Mouse (Mus musculus) intestine, embryonic 15.5 days (tissue): Measurements from ENCODE around the gene Vwa2. TPM values are rescaled to one million over a fixed set of nuclear protein-coding genes. Genes with fewer than 3 reads are reported as not detected.

Experiments used
- ATAC-seq: fragments of 200-750 bp; cut with Nextera tagmentation; 2 replicates; pipeline ENCODE4 v1.8.0; 2017; ENCODE audit warnings: moderate TSS enrichment, moderate library complexity
- H3K27ac ChIP-seq: fragments of 300-500 bp; sonication (generic); 2 replicates; pipeline ENCODE4 v1.5.1; 2015; ENCODE audit warnings: mild to moderate bottlenecking, inconsistent platforms
- H3K27me3 ChIP-seq: fragments of 300-500 bp; sonication (generic); replicated peaks from 2 replicates; pipeline ENCODE4 v1.6.1; 2015; ENCODE audit warnings: inconsistent platforms
- H3K36me3 ChIP-seq: fragments of 300-500 bp; sonication (generic); 2 replicates; pipeline ENCODE4 v1.6.1; 2015; ENCODE audit warnings: inconsistent platforms
- H3K4me1 ChIP-seq: fragments of 300-500 bp; sonication (generic); replicated peaks from 2 replicates; pipeline ENCODE4 v1.6.1; 2015; ENCODE audit warnings: inconsistent platforms
- H3K4me2 ChIP-seq: fragments of 300-500 bp; sonication (generic); replicated peaks from 2 replicates; pipeline ENCODE4 v1.6.1; 2015; ENCODE audit warnings: mild to moderate bottlenecking, inconsistent platforms
- H3K4me3 ChIP-seq: fragments of 300-500 bp; sonication (generic); replicated peaks from 2 replicates; pipeline ENCODE4 v1.5.1; 2015; ENCODE audit warnings: inconsistent platforms
- H3K9ac ChIP-seq: fragments of 300-500 bp; sonication (generic); 2 replicates; pipeline ENCODE4 v1.6.1; 2015; ENCODE audit warnings: inconsistent platforms
- H3K9me3 ChIP-seq: fragments of 300-500 bp; sonication (generic); 2 replicates; pipeline ENCODE4 v1.6.1; 2016; ENCODE audit warnings: inconsistent platforms
- WGBS: fragments of 180-500 bp; shearing (Covaris S2); methylation state at CpG from one replicate; pipeline ENCODE4 v1.1.7; 2015; 5-methylcytosine and 5-hydroxymethylcytosine counted together
- polyA plus RNA-seq: library from polyadenylated mRNA; unstranded; fragments of >200 nt; fragmentation: Nextera tagmentation; extraction: Ambion mirVana; gene quantifications from 2 replicates; pipeline ENCODE4 v1.2.1, GENCODE M21; 2015

Gene Vwa2
- polyA plus RNA-seq, result 0.90 and 1.0 TPM in 2 replicates

GRCm38 (mm10) chr19:56873816-56874600, at the start of gene Vwa2:
Gene Vwa2 (plus strand): TSS chr19:56874249.
- 2% methylated on average over 71 of the region's 71 CpGs for WGBS
- no peak within 1 kb of the TSS for H3K27ac ChIP-seq
- H3K36me3 ChIP-seq, result no peaks in the 10 kb centered on the region
- peaks cover 38% of the 10 kb centered on the region for H3K27me3 ChIP-seq
- peaks cover 18% of the 10 kb centered on the region for H3K4me1 ChIP-seq
- H3K9ac ChIP-seq, result peak within 1 kb of the TSS; percentile 46
- H3K9me3 ChIP-seq, result no peaks in the 10 kb centered on the region
- peak within 1 kb of the TSS; percentile 99 for H3K4me2 ChIP-seq
- peak; percentile 77 for ATAC-seq
- H3K4me3 ChIP-seq, result peak within 1 kb of the TSS; percentile 50

DNA sequence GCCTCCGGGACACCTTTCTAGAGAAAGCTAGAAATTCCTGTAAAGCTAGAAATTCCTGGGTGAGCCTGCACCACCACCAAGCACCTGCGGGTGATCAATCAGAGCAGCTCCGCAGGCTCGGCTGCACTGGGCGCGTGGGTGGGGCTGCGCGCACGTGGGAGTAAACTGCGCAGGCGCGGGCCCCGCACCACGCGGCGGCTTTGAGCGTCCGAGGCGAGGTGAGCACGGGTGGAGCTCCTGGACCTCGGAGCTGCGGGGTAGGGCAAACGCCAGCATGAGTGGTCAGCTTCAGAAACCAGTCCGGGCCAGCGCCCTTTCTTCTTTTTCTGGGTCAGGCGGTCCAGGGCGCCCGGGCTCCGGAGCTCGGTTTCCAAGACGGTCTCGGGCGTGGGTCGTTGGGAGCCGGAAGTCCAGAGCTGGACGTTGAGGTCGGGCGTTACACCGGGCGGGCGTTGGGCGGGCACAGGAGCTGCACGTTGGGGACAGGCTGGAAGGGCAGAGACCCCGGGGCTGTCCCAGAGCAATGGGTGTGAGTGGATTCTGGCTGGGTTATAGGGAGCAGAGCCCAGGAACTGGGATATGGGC, 47.9 kb upstream of the Vwa2 start, which contains the start of gene Tdrd1:
Gene Tdrd1 (plus strand): TSS at position 163 of the 585 bp plus-strand sequence.
- Histone ChIP-seq H3K9ac (no peak within 1 kb of the TSS), H3K36me3 (no peaks in the 10 kb centered on the region)
- no peak for ATAC-seq

GRCm38 (mm10) chr19:56828305-56828704, 45.7 kb upstream of the Vwa2 start:
- H3K9ac ChIP-seq, result no peak overlapping the region
- H3K4me2 ChIP-seq, result no peak overlapping the region
- 82% methylated on average over 11 of the region's 11 CpGs for WGBS
- H3K36me3 ChIP-seq, result no peaks in the 10 kb centered on the region
- H3K4me3 ChIP-seq, result no peak overlapping the region
- ATAC-seq, result no peak
- no peak overlapping the region for H3K27ac ChIP-seq
- H3K27me3 ChIP-seq, result 0 out of 2 replicates have a peak, but pooled peaks cover 3% of the 10 kb centered on the region
- no peaks in the 10 kb centered on the region for H3K9me3 ChIP-seq
- peaks cover 3% of the 10 kb centered on the region; the same call in 1 of the 2 replicates for H3K4me1 ChIP-seq

More for the DNA sequence above, 47.9 kb upstream of the Vwa2 start, which contains the start of gene Tdrd1:
- no peak within 1 kb of the TSS for H3K27ac ChIP-seq
- H3K4me3 ChIP-seq, result peak within 1 kb of the TSS; percentile 16; the same call in 1 of the 2 replicates
- peak within 1 kb of the TSS; percentile 55 for H3K4me2 ChIP-seq
- peaks cover 6% of the 10 kb centered on the region; the same call in 1 of the 2 replicates for H3K4me1 ChIP-seq
- 0 out of 2 replicates have a peak, but pooled peaks cover 3% of the 10 kb centered on the region for H3K27me3 ChIP-seq
- H3K9me3 ChIP-seq, result no peaks in the 10 kb centered on the region
- WGBS, result 51% methylated on average over 44 of the region's 44 CpGs

DNA sequence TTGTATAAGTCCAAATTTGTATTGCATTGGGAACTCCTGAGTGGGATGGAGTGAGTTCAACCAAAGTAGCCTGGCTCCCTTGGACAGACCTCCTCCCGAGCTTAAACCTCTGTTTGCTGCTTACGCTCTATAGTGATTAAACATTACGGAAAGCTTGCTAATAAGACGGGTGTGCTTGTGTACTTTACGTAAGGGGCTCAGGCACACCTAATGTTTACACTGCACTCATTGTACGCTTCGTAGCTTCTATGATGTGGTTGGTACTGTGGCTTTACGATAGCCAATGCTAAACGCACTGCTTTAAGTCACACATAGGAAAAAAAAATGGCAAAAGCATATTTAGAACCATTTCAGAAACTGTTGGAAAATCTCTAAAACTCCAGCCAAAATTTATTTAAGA, 44.8 kb upstream of the Vwa2 start:
- Histone ChIP-seq H3K4me1 (peaks cover 3% of the 10 kb centered on the region; the same call in 1 of the 2 replicates), H3K4me3 (no peak overlapping the region), H3K36me3 (no peaks in the 10 kb centered on the region), H3K9me3 (no peaks in the 10 kb centered on the region), H3K27ac (no peak overlapping the region), H3K27me3 (0 out of 2 replicates have a peak, but pooled peaks cover 3% of the 10 kb centered on the region), H3K9ac (no peak overlapping the region), H3K4me2 (no peak overlapping the region)
- WGBS, result 61% methylated on average over 9 of the region's 9 CpGs
- ATAC-seq, result no peak

DNA sequence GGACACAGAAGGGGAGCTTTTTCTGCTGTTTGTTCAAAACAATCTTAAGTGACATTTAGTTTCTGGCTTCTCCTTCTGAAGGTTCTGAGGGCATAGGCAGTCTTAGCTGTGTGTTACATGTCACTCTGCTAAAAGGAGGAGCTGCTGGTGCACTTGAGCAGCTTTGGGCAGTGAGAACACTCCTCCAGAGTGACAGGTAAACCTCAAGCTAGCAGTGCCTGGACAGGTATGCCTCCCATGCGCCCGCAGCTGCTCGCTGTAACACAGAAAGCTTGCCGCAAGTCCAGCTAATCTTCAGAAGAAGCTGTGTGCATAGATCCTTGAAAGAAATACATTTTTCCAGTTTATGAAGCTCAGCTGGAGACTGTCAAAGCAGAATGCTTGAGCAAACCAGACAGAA, 43.9 kb upstream of the Vwa2 start:
- H3K4me2 ChIP-seq, result no peak overlapping the region
- no peaks in the 10 kb centered on the region for H3K9me3 ChIP-seq
- H3K27ac ChIP-seq, result no peak overlapping the region
- no peak for ATAC-seq
- peaks cover 3% of the 10 kb centered on the region; the same call in 1 of the 2 replicates for H3K4me1 ChIP-seq
- WGBS, result 80% methylated on average over 4 of the region's 4 CpGs
- no peak overlapping the region for H3K4me3 ChIP-seq
- H3K27me3 ChIP-seq, result 0 out of 2 replicates have a peak, but pooled peaks cover 3% of the 10 kb centered on the region
- H3K36me3 ChIP-seq, result no peaks in the 10 kb centered on the region
- H3K9ac ChIP-seq, result no peak overlapping the region

DNA sequence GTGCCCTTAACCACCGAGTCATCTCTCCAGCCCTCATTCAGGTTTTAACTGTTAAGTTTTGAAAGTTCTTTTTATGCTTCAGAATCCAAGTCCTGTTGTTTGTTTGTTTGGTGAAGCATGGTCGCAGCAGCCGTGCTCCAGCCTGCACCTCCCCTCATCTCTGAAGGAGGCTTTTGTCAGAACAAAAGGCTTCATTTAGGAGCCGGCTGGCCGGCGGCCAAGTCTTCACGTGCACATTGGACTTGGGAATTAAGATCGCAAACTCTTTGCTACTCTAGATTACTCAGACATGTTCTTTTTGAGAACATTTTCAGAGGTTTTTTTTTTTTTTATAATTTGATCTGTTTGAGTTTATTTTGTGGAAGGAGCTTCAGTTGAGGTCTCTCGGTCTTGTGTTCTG, 38.7 kb upstream of the Vwa2 start:
- no peak overlapping the region for H3K27ac ChIP-seq
- no peak overlapping the region for H3K9ac ChIP-seq
- no peaks in the 10 kb centered on the region for H3K27me3 ChIP-seq
- no peak for ATAC-seq
- no peaks in the 10 kb centered on the region for H3K9me3 ChIP-seq
- H3K4me3 ChIP-seq, result no peak overlapping the region
- H3K36me3 ChIP-seq, result no peaks in the 10 kb centered on the region
- 50% methylated on average over 9 of the region's 9 CpGs for WGBS
- no peak overlapping the region for H3K4me2 ChIP-seq
- no peaks in the 10 kb centered on the region for H3K4me1 ChIP-seq

- H3K9ac ChIP-seq, result no peak overlapping the region
- no peaks in the 10 kb centered on the region for H3K27me3 ChIP-seq
- 64% methylated on average over 17 of the region's 17 CpGs for WGBS
- no peak overlapping the region for H3K4me3 ChIP-seq
- no peak overlapping the region for H3K27ac ChIP-seq
- H3K4me2 ChIP-seq, result no peak overlapping the region
- no peaks in the 10 kb centered on the region for H3K36me3 ChIP-seq
- ATAC-seq, result no peak
- no peaks in the 10 kb centered on the region for H3K4me1 ChIP-seq
- H3K9me3 ChIP-seq, result no peaks in the 10 kb centered on the region
These were observed 34.9 kb upstream of the Vwa2 start for GRCm38 (mm10) chr19:56838942-56839706.

- Histone ChIP-seq H3K4me3 (no peak overlapping the region), H3K36me3 (no peaks in the 10 kb centered on the region), H3K4me2 (no peak overlapping the region), H3K9ac (no peak overlapping the region), H3K9me3 (no peaks in the 10 kb centered on the region), H3K27ac (no peak overlapping the region), H3K27me3 (no peaks in the 10 kb centered on the region), H3K4me1 (no peaks in the 10 kb centered on the region)
- no peak for ATAC-seq
- 72% methylated on average over 12 of the region's 12 CpGs for WGBS
These were observed 31.1 kb upstream of the Vwa2 start for GRCm38 (mm10) chr19:56842974-56843373.

- no peak overlapping the region for H3K9ac ChIP-seq
- H3K27me3 ChIP-seq, result no peaks in the 10 kb centered on the region
- H3K36me3 ChIP-seq, result no peaks in the 10 kb centered on the region
- H3K4me3 ChIP-seq, result no peak overlapping the region
- ATAC-seq, result no peak
- no peaks in the 10 kb centered on the region for H3K4me1 ChIP-seq
- H3K27ac ChIP-seq, result no peak overlapping the region
- no peaks in the 10 kb centered on the region for H3K9me3 ChIP-seq
- no peak overlapping the region for H3K4me2 ChIP-seq
These were observed 21.5 kb upstream of the Vwa2 start for GRCm38 (mm10) chr19:56852590-56852989.

- 37% methylated on average over 5 of the region's 5 CpGs for whole genome bisulfite sequencing
These were observed 17.6 kb upstream of the Vwa2 start for GRCm38 (mm10) chr19:56856455-56856854.

DNA sequence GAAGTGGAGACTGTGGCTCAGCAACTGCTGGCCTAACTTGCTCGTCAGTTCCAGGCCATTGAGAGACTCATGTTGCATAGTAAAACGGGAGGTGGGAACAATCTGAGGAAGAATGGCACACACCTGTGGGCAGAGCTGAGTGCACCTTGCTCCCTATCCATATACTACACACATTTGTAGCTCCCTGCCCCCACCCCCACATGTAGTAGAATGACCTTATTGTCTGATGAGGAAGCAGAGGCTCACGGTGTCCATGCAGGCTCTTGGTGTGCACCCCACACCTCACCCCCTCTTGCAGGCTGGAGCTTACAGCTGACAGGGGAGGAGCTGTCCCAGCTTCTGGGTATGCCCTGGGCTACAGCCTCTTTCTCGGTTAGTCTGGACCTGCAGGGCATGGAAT, 6.3 kb upstream of the Vwa2 start:
- H3K4me2 ChIP-seq, result no peak overlapping the region
- no peaks in the 10 kb centered on the region for H3K4me1 ChIP-seq
- no peak overlapping the region for H3K9ac ChIP-seq
- ATAC-seq, result peak; percentile 51
- H3K27me3 ChIP-seq, result peaks cover 5% of the 10 kb centered on the region
- no peak overlapping the region for H3K4me3 ChIP-seq
- WGBS, result 63% methylated on average over 4 of the region's 4 CpGs
- no peaks in the 10 kb centered on the region for H3K9me3 ChIP-seq
- H3K27ac ChIP-seq, result no peak overlapping the region
- H3K36me3 ChIP-seq, result no peaks in the 10 kb centered on the region

More at GRCm38 (mm10) chr19:56856455-56856854, 17.6 kb upstream of the Vwa2 start:
- no peak for ATAC-seq
- Histone ChIP-seq H3K9me3 (no peaks in the 10 kb centered on the region), H3K27ac (no peak overlapping the region), H3K4me2 (no peak overlapping the region), H3K4me3 (no peak overlapping the region), H3K27me3 (no peaks in the 10 kb centered on the region), H3K4me1 (no peaks in the 10 kb centered on the region), H3K36me3 (no peaks in the 10 kb centered on the region), H3K9ac (no peak overlapping the region)
